14 mouse cellular contexts compared by ENCODE assay signal in genomic region chr3:105529700-105530099, GRCm38 (mm10).
A peak's percentile ranks its signal among the peaks of the same experiment; 100 is the strongest.
DNase-seq lines count a peak whose midpoint lies in the region; ATAC-seq and TF ChIP-seq lines count a peak whose summit lies in the region.
"Had no signal": no experiment of that assay in that cellular context is flagged by ENCODE, and none has a peak within 500 bp of the region (broad histone marks: within the 10 kb centered on the region; RNA-seq: fewer than 3 reads in every experiment).

No protein-coding gene starts in this region.

- peaks cover 7% of the 10 kb centered on the region for H3K4me1 ChIP-seq in embryonic facial prominence, embryonic 11.5 days (ENCODE audit: control insufficient read depth, insufficient read depth, low read length)
- peaks cover 56% of the 10 kb centered on the region for H3K4me1 ChIP-seq in hindbrain, embryonic 13.5 days (replicated peaks)
- H3K4me1 ChIP-seq in midbrain, embryonic 15.5 days: peaks cover 51% of the 10 kb centered on the region
- H3K4me1 ChIP-seq: megakaryocyte, embryonic 14.5 days had no signal

- H3K9me3 ChIP-seq in embryonic facial prominence, embryonic 11.5 days (replicated peaks; ENCODE audit: control insufficient read depth, low read length): no peaks in the 10 kb centered on the region
- H3K9me3 ChIP-seq in hindbrain, embryonic 13.5 days: no peaks in the 10 kb centered on the region
- no peaks in the 10 kb centered on the region for H3K9me3 ChIP-seq in midbrain, embryonic 15.5 days
- H3K9me3 ChIP-seq: megakaryocyte, embryonic 14.5 days had no signal

- peak; percentile 58 for ATAC-seq in embryonic facial prominence, embryonic 11.5 days (replicated peaks; ENCODE audit: insufficient number of reproducible peaks, low FRiP score, low TSS enrichment, low read depth)
- ATAC-seq in hindbrain, embryonic 13.5 days (ENCODE audit: low FRiP score): 0 out of 2 replicates have a peak, but pooled peaks have one; percentile 2
- ATAC-seq in midbrain, embryonic 15.5 days (replicated peaks): peak; percentile 57
- no peak for ATAC-seq in cerebellum, adult (ENCODE audit: insufficient number of reproducible peaks, low FRiP score, low TSS enrichment)

- H3K9ac ChIP-seq in embryonic facial prominence, embryonic 11.5 days (replicated peaks; ENCODE audit: low read length): no peak overlapping the region
- H3K9ac ChIP-seq in hindbrain, embryonic 13.5 days: no peak overlapping the region; the same call in 1 of the 2 replicates
- H3K9ac ChIP-seq in midbrain, embryonic 15.5 days: no peak overlapping the region

- no peak overlapping the region for H3K4me3 ChIP-seq in embryonic facial prominence, embryonic 11.5 days (ENCODE audit: low read depth, low read length)
- no peak overlapping the region for H3K4me3 ChIP-seq in hindbrain, embryonic 13.5 days
- no peak overlapping the region for H3K4me3 ChIP-seq in midbrain, embryonic 15.5 days
- H3K4me3 ChIP-seq: megakaryocyte, embryonic 14.5 days had no signal

- peak; percentile 66 for DNase-seq in brain, embryonic 14.5 days (ENCODE audit: low read depth)
- DNase-seq in embryonic facial prominence, embryonic 11.5 days (ENCODE audit: low spot score): no peak
- DNase-seq in cerebellum, adult 11-12 months: no peak
- DNase-seq in testis, postnatal 14 days (ENCODE audit: low spot score): no peak
- no peak for DNase-seq in right cerebral cortex, postnatal 10 days (ENCODE audit: low spot score in 2 of 2)
- DNase-seq: adrenal gland, postnatal 36 days; cerebellum, adult 9-10 months; kidney, adult 18-20 months; lung, adult 2 months; right cerebral cortex, postnatal 25 days had no signal

- H3K4me2 ChIP-seq in embryonic facial prominence, embryonic 11.5 days (ENCODE audit: low read depth, low read length): no peak overlapping the region
- H3K4me2 ChIP-seq in hindbrain, embryonic 13.5 days: no peak overlapping the region
- H3K4me2 ChIP-seq in midbrain, embryonic 15.5 days: no peak overlapping the region

- H3K27me3 ChIP-seq in embryonic facial prominence, embryonic 11.5 days (ENCODE audit: control insufficient read depth, insufficient read depth, low read length): no peaks in the 10 kb centered on the region
- H3K27me3 ChIP-seq in hindbrain, embryonic 13.5 days: no peaks in the 10 kb centered on the region
- H3K27me3 ChIP-seq in midbrain, embryonic 15.5 days (replicated peaks): no peaks in the 10 kb centered on the region

- H3K27ac ChIP-seq in embryonic facial prominence, embryonic 11.5 days (replicated peaks; ENCODE audit: low read depth, low read length): no peak overlapping the region
- peak overlapping the region; percentile 73 for H3K27ac ChIP-seq in hindbrain, embryonic 13.5 days
- peak overlapping the region; percentile 61 for H3K27ac ChIP-seq in midbrain, embryonic 15.5 days

- no peak for TF ChIP-seq POLR2A in brain, embryonic 14.5 days (IDR thresholded peaks at IDR 0.05; ENCODE audit: borderline replicate concordance, extremely low read depth, insufficient read depth, insufficient read length, poor library complexity, severe bottlenecking)

- H3K36me3 ChIP-seq in embryonic facial prominence, embryonic 11.5 days (replicated peaks; ENCODE audit: control insufficient read depth, insufficient read depth, low read depth, low read length): no peaks in the 10 kb centered on the region
- H3K36me3 ChIP-seq in hindbrain, embryonic 13.5 days: no peaks in the 10 kb centered on the region
- H3K36me3 ChIP-seq in midbrain, embryonic 15.5 days (replicated peaks): no peaks in the 10 kb centered on the region

- TF ChIP-seq CTCF in brain, embryonic 14.5 days (IDR thresholded peaks at IDR 0.05; ENCODE audit: borderline replicate concordance, extremely low read depth, insufficient read depth, insufficient read length): no peak

- 7% methylated on average over 5 of the region's 5 CpGs for WGBS in embryonic facial prominence, embryonic 11.5 days
- 6% methylated on average over 5 of the region's 5 CpGs for WGBS in hindbrain, embryonic 13.5 days
- 10% methylated on average over 5 of the region's 5 CpGs for WGBS in midbrain, embryonic 15.5 days
